Mouse (Mus musculus): Measurements from ENCODE around the gene Gpank1. TPM values are rescaled to one million over a fixed set of nuclear protein-coding genes. Genes with fewer than 3 reads are reported as not detected.
"Not testable (repeated sequence)": the region's sequence is repeated elsewhere in the genome, so short reads cannot be mapped to it uniquely, and the experiment has no call there.

Gpank1 gene
- polyA plus RNA-seq, 1 experiment, result not detected

- Histone ChIP-seq H3K4me1 (ENCODE audit: control insufficient read depth, insufficient read depth, low read length) (peaks cover 2% of the 10 kb centered on the region; the same call in 1 of the 2 replicates), H3K4me3 (ENCODE audit: insufficient read depth, low read depth, low read length) (no peak overlapping the region), H3K27ac (ENCODE audit: insufficient read depth, low read depth, low read length) (no peak overlapping the region)
- 25% methylated on average over 13 of the region's 13 CpGs for WGBS
- TF ChIP-seq POLR2A (IDR thresholded peaks at IDR 0.05; ENCODE audit: insufficient read depth, low read depth, low read length), result no peak
- TF ChIP-seq CTCF (IDR thresholded peaks at IDR 0.05; ENCODE audit: insufficient read depth, low read depth, low read length), result 0 out of 2 replicates have a peak, but pooled peaks have one; percentile 11
Observed at GRCm38 (mm10) chr17:35105740-35106389, 15.4 kb upstream of the Gpank1 start.

DNA sequence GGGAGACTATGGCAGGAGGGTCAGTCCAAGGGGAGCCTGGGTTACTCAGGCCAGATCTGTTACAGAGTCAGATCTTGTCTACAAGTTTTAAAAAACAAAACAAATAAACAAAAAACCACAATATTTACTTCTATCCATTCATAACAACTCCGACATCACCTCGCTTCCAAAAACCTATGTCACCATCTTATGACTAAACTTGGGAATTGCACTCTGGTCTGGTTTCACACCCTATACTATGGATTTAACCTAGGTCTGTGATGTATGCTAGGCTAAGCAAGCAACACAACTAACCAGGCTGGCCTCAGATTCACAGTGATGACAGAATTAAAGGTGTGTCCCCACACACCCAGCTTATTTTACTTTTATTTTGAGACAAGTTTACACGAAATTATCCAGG is 14.7 kb upstream of the Gpank1 start:
- Histone ChIP-seq H3K4me3 (ENCODE audit: insufficient read depth, low read depth, low read length) (no peak overlapping the region), H3K4me1 (ENCODE audit: control insufficient read depth, insufficient read depth, low read length) (peaks cover 2% of the 10 kb centered on the region; the same call in 1 of the 2 replicates), H3K27ac (ENCODE audit: insufficient read depth, low read depth, low read length) (no peak overlapping the region)
- WGBS, result 60% methylated on average over 3 of the region's 3 CpGs
- no peak for TF ChIP-seq CTCF (IDR thresholded peaks at IDR 0.05; ENCODE audit: insufficient read depth, low read depth, low read length)
- no peak for TF ChIP-seq POLR2A (IDR thresholded peaks at IDR 0.05; ENCODE audit: insufficient read depth, low read depth, low read length)

- WGBS, result 80% methylated on average over 6 of the region's 6 CpGs
- no peak within 1 kb of the TSS for H3K4me3 ChIP-seq (ENCODE audit: insufficient read depth, low read depth, low read length)
Observed at GRCm38 (mm10) chr17:35108097-35108496, 13.2 kb upstream of the Gpank1 start, which contains the start of gene Ly6g5c. Gene Ly6g5c, plus strand, starts transcription at chr17:35108279.

DNA sequence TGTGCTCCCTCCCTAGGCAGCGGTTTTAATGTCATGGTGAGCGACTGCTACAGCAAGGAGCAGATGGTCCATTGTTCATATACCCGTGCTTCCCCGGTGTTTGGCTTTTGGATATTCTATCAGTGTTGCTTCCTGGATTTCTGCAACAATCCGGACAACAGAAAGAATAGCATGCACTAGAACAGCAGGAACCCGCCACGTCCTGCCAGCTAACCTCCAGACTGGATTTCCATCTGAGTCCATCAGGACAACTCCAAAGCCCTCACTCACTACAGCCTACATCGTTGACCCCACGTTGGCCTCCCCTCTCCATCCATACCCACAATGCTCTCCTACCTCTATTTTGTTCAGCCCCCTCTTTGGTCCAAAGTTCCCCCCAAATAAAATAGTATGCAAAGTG is 9.5 kb upstream of the Gpank1 start:
- no peaks in the 10 kb centered on the region for H3K4me1 ChIP-seq (ENCODE audit: control insufficient read depth, insufficient read depth, low read length)
- no peak overlapping the region for H3K4me3 ChIP-seq (ENCODE audit: insufficient read depth, low read depth, low read length)
- TF ChIP-seq CTCF (IDR thresholded peaks at IDR 0.05; ENCODE audit: insufficient read depth, low read depth, low read length), result no peak
- TF ChIP-seq POLR2A (IDR thresholded peaks at IDR 0.05; ENCODE audit: insufficient read depth, low read depth, low read length), result no peak
- 72% methylated on average over 9 of the region's 9 CpGs for WGBS
- no peak overlapping the region for H3K27ac ChIP-seq (ENCODE audit: insufficient read depth, low read depth, low read length)

More at GRCm38 (mm10) chr17:35108097-35108496, 13.2 kb upstream of the Gpank1 start, which contains the start of gene Ly6g5c:
- peaks cover 2% of the 10 kb centered on the region; the same call in 1 of the 2 replicates for H3K4me1 ChIP-seq (ENCODE audit: control insufficient read depth, insufficient read depth, low read length)
- no peak for TF ChIP-seq CTCF (IDR thresholded peaks at IDR 0.05; ENCODE audit: insufficient read depth, low read depth, low read length)
- TF ChIP-seq POLR2A (IDR thresholded peaks at IDR 0.05; ENCODE audit: insufficient read depth, low read depth, low read length), result no peak
- H3K27ac ChIP-seq (ENCODE audit: insufficient read depth, low read depth, low read length), result no peak within 1 kb of the TSS

- Histone ChIP-seq H3K4me1 (ENCODE audit: control insufficient read depth, insufficient read depth, low read length) (no peaks in the 10 kb centered on the region), H3K4me3 (ENCODE audit: insufficient read depth, low read depth, low read length) (no peak within 1 kb of the TSS), H3K27ac (ENCODE audit: insufficient read depth, low read depth, low read length) (no peak within 1 kb of the TSS)
- 85% methylated on average over 8 of the region's 8 CpGs for WGBS
- TF ChIP-seq POLR2A (IDR thresholded peaks at IDR 0.05; ENCODE audit: insufficient read depth, low read depth, low read length) (no peak), CTCF (IDR thresholded peaks at IDR 0.05; ENCODE audit: insufficient read depth, low read depth, low read length) (no peak)
Observed at GRCm38 (mm10) chr17:35115046-35116019, 5.9 kb upstream of the Gpank1 start, which contains the start of gene Ly6g5b. Gene Ly6g5b, minus strand, starts transcription at chr17:35115428.

- under 1% methylated on average over 33 of the region's 33 CpGs for WGBS
- TF ChIP-seq CTCF (IDR thresholded peaks at IDR 0.05; ENCODE audit: insufficient read depth, low read depth, low read length), result no peak
- TF ChIP-seq POLR2A (IDR thresholded peaks at IDR 0.05; ENCODE audit: insufficient read depth, low read depth, low read length), result no peak
- 0 out of 2 replicates have a peak overlapping the region, but pooled peaks have one; percentile 6 for H3K27ac ChIP-seq (ENCODE audit: insufficient read depth, low read depth, low read length)
- H3K4me3 ChIP-seq (ENCODE audit: insufficient read depth, low read depth, low read length), result peak overlapping the region; percentile 65
- peaks cover 2% of the 10 kb centered on the region; the same call in 1 of the 2 replicates for H3K4me1 ChIP-seq (ENCODE audit: control insufficient read depth, insufficient read depth, low read length)
Observed at GRCm38 (mm10) chr17:35120745-35121142, 511 bp upstream of the Gpank1 start.

DNA sequence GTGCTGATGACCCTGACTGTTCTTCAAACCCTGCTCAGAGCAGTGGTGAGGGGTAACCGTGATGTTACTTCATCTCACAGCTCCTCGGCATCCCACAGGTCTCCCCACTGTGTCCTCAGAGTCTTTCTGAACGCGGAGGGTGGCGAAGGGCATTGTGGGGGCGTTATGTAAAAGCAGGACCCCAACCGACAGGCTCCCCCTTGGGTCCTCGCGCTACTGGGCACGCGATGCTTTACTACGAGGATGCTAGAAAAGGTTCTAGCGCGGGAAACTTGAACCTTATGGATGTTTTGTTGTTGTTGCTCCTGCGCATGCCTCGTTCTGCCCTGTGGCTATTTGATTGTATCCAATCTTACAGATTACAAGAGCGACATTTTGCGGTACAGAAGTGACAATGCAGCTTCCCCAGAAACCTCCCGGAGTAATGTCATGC is 632 bp downstream of the Gpank1 start, which contains the start of gene Csnk2b:
TSS of gene Csnk2b (minus strand) at position 183 of the 433 bp plus-strand sequence.
- peak within 1 kb of the TSS; percentile 80 for H3K4me3 ChIP-seq (ENCODE audit: insufficient read depth, low read depth, low read length)
- H3K27ac ChIP-seq (ENCODE audit: insufficient read depth, low read depth, low read length), result peak within 1 kb of the TSS; percentile 68
- TF ChIP-seq POLR2A (IDR thresholded peaks at IDR 0.05; ENCODE audit: insufficient read depth, low read depth, low read length) (no peak), CTCF (IDR thresholded peaks at IDR 0.05; ENCODE audit: insufficient read depth, low read depth, low read length) (no peak)
- 0% methylated on average over 19 of the region's 19 CpGs for WGBS
- H3K4me1 ChIP-seq (ENCODE audit: control insufficient read depth, insufficient read depth, low read length), result peaks cover 6% of the 10 kb centered on the region

DNA sequence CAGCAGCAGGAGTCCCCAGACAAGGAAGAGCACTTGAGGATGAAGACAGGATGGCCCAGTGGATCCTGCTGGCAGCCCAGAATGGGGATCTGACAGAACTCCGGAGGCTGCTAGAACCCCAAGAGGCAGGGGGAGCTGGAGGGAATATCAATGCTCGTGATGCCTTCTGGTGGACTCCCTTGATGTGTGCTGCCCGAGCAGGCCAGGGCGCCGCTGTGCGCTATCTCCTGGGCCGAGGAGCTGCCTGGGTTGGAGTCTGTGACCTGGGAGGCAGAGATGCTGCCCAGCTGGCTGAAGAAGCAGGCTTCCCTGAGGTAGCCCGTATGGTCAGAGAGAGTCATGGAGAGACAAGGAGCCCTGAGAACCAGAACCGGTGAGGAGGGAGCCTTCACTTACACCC is 2.0 kb downstream of the Gpank1 start:
- WGBS, result 86% methylated on average over 9 of the region's 9 CpGs
- peaks cover 17% of the 10 kb centered on the region for H3K4me1 ChIP-seq (ENCODE audit: control insufficient read depth, insufficient read depth, low read length)
- H3K4me3 ChIP-seq (ENCODE audit: insufficient read depth, low read depth, low read length); H3K27ac ChIP-seq (ENCODE audit: insufficient read depth, low read depth, low read length): not testable (repeated sequence)

DNA sequence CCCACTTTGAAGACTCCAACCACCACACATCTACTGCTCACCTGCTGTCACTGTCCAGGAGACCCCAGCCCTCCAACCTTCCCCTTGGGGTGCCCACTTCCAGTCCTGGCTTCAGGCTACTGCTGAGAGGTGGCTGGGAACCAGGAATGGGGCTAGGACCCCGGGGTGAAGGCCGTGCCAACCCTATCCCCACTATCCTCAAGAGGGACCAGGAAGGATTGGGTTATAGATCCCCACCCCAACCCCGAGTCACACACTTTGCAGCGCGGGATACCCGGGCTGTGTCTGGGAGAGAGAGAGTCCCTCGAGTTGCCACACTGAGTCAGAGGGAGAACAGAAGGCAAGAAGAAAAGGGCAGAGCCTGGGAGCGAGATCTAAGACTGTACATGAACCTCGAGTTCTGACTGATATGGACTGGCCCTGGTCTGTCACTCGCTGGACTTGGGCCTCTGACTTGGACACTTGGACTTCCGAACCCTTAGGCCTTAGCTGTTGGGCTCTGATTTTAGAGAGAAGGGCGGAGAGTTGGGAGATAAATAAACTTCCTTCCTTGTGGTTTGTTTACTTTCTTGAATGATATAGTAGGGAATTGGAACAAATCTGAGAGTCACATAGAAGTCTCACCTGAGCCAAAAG is 3.1 kb downstream of the Gpank1 start:
- not testable (repeated sequence) for H3K4me3 ChIP-seq (ENCODE audit: insufficient read depth, low read depth, low read length); H3K27ac ChIP-seq (ENCODE audit: insufficient read depth, low read depth, low read length)
- H3K4me1 ChIP-seq (ENCODE audit: control insufficient read depth, insufficient read depth, low read length), result peaks cover 20% of the 10 kb centered on the region
- WGBS, result 90% methylated on average over 12 of the region's 12 CpGs

All from olfactory bulb, adult 2 months (tissue).